Mouse (Mus musculus): ENCODE data around the gene Inha.

Gene Inha

GRCm38 (mm10) chr1:75490785-75491551, 15.9 kb upstream of the Inha start:
- no peak for DNase-seq (ENCODE audit: low spot score in 2 of 2)

DNA sequence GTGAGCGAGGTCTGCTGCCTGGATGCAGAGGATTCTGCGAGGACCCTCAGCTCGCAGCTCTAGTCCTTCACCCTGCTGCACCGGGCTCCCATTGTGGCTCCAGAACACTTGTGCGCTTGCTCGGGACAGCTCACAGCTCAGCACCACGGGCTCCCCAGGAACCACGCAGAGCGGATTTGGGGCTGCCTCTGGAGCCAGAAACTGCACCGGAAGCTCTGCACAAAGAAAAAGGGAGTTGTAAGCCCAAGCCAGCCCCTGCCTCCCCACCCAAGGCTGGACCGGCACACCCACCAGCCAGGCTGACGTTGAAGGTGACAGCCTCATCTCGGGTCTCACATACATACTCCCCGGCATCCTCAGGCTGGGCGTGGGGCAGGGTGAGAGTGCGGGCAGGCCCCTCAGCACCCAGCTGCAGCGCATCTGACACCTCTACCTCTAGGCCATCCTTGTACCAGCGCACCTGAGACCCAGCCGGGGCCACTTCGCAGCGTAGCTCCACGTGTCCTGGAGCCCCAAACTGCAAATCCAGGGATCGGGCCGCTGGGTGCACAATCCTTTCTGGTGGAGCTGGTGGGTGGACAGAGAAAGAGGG, 14.2 kb upstream of the Inha start:
- no peak for DNase-seq (ENCODE audit: low spot score in 2 of 2)

GRCm38 (mm10) chr1:75494878-75495548, 11.9 kb upstream of the Inha start:
- no peak for DNase-seq (ENCODE audit: low spot score in 2 of 2)

DNA sequence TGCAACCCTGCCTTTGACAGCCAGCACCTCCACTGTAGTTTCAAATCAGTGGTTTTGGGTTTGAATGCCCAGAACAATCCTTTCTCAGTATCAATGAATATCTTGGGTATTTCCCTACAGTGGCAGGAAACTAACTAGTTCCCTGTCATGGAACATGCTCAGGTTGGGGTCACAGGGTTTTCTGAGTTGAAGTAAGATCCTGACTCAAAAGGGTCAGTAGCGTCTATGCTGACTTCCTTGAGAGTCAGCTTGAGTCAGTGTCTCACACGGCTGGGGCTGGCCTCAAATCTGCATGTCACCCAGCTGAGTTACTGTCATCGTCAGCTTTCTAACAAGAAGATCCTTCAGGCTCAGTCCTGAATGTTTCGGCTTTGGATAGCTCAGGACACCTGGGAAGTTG, 8.0 kb upstream of the Inha start:
- DNase-seq (ENCODE audit: low spot score in 2 of 2) = no peak

DNA sequence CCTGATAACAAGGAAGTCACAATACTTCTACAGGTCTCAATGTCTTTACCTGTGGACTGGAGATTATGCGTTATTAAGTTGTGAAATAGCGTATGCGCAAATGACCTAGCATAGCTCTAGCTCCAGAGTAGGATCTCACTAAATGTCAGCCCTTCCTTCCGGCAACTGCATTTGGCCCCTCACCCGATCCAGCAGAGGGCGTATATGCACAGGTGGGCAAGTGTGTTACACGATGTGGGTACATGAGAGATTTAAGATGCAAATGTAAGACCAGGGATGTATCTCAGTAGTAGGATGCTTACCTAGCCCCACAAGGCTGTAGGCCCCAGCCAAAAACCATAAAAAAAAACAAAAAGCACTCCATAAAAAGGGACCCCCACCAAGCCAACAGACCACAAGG, 7.4 kb upstream of the Inha start:
- no peak for DNase-seq (ENCODE audit: low spot score in 2 of 2)

GRCm38 (mm10) chr1:75501905-75502304, 5.0 kb upstream of the Inha start:
- no peak for DNase-seq (ENCODE audit: low spot score in 2 of 2)

GRCm38 (mm10) chr1:75502945-75503650, 3.8 kb upstream of the Inha start:
- no peak for DNase-seq (ENCODE audit: low spot score in 2 of 2)

DNA sequence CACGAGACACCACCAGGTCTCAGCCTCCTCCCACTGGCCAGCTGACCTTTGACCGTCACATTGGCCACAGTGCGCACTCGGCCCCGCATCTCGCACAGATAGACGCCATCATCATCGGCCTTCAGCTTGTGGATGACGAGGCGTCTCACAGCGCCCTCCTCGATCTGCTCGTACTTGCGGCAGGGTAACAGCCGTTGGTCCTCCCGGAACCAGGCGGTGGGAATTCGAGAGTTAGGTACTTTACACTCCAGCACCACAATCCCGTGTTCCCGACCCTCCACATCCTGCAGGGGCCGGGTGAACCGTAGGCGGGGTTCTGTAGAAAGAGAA, 3.3 kb upstream of the Inha start:
- DNase-seq (ENCODE audit: low spot score in 2 of 2) = no peak

- no peak for DNase-seq (ENCODE audit: low spot score in 2 of 2)
Observed at GRCm38 (mm10) chr1:75504256-75505045, 2.4 kb upstream of the Inha start.

- peak; percentile 63 to 75 for DNase-seq (ENCODE audit: low spot score in 2 of 2)
Observed at GRCm38 (mm10) chr1:75505159-75505955, 1.5 kb upstream of the Inha start.

- peak; percentile 71 to 74 for DNase-seq (ENCODE audit: low spot score in 2 of 2)
Observed at GRCm38 (mm10) chr1:75505956-75506831, 683 bp upstream of the Inha start, which contains the start of gene Obsl1. Gene Obsl1 (minus strand): TSS chr1:75506452.

DNA sequence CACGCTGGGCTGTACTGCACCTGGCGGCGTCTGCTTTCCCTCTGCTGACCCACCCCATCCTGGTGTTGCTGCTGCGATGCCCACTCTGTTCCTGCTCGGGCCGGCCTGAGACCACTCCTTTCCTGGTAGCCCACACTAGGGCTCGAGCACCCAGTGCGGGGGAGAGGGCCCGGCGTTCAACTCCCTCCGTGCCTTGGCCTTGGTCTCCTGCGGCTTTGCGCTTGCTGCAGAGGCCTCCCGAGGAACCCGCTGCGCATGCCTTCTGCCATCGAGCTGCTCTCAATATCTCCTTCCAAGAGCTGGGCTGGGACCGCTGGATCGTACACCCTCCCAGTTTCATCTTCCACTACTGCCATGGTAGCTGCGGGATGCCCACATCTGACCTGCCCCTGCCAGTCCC, 2.7 kb downstream of the Inha start:
- no peak for DNase-seq (ENCODE audit: low spot score in 2 of 2)

DNA sequence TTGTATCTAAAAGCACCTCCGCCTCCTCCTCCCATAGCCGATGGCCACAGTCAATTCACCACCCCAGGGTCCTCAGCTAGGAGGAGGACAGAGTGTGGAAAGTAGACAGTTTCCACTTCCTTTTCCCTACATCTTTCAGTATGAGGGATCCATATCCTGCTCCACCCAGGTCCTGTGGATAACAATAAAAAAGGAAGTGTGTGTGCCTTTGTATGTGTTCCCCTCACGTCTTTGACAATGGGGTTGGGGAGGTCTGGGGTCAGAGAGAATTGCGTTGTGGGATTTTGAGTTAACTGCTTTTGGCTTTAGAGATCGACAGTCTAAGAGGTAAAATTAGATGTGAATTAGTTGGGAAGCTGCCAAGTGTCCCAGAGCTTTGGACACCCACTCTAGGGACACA, 3.3 kb downstream of the Inha start:
- no peak for DNase-seq (ENCODE audit: low spot score in 2 of 2)

- DNase-seq (ENCODE audit: low spot score in 2 of 2) = no peak
Observed at GRCm38 (mm10) chr1:75511437-75512210, 4.7 kb downstream of the Inha start.

DNA sequence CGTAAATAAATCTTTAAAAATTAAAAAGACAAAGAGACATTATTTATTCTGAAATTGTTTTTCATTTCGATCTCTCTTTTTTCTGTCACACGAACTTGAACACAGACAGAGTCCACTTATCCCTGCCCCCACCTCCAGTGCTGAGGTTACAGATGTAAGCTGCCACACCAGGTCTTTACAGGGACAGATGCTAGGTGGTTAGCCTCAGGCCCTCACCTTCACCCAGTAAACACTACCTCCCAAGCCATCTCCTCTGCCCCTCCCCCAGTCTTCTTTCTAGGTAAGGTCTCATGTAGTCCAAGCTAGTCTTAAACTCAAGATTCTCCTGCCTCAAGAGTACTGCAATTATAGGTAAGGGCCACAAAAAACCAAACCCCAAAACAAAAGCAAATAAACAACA, 5.7 kb downstream of the Inha start:
- DNase-seq (ENCODE audit: low spot score in 2 of 2) = no peak

- DNase-seq (ENCODE audit: low spot score in 2 of 2) = no peak
Observed at GRCm38 (mm10) chr1:75516703-75517380, 10.0 kb downstream of the Inha start.

DNA sequence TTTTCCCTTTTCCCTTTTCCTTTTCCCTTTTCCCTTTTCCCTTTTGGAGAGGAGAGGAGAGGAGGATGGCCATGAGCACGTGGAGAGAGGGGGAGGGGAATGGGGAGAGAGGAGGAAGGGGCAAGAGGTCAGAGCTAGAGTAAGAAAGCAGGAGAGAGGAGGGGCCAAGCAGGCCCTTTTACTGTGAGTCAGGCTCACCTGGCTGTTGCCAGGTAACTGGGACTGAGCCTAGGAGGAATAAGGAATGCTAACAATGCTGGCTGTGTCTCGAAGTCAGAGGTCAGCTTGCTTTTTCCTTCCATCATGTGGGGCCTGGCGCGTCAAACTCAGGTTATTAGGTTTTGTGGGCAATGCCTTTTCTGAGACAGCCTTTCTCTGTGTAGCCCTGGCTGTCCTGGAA, 11.1 kb downstream of the Inha start:
- DNase-seq (ENCODE audit: low spot score in 2 of 2) = no peak

DNA sequence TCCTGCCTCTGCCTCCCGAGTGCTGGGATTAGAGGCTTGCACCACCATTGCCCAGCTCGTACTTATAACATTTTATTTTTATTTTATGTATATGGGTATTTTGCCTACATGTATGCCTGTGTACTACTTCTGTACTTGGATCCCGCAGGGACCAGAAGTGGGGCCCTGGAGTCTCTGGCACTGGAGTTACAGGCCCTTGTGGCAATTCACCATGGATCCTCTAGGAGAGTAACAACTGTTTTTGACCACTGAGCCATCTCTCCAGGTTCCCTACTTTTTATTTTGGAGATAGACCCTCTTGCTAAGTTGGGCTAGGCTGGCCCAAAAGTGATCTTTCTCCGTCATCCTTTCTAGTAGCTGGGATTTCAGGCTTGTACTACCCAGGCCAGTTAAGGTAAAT, 11.6 kb downstream of the Inha start:
- DNase-seq (ENCODE audit: low spot score in 2 of 2) = no peak

DNA sequence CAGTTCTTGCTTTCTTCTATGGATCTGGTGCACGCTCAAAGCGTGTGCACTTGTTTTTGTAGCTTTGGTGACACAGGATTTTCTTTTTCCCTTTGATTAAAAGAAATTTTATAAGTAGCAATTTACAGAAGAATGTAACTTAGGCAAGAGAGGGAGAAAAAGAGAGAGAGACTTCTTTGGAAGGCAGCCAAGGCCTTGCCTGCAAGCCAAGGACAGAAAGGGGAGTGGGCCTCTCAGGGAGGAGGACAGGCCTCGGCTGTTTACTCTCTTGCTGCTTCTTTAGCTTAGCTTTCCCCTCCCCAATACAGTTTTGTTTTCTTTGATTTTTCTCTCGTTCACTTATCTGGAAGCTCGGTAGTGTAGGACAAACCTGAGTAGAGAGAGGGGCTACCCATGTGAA, 12.7 kb downstream of the Inha start:
- DNase-seq (ENCODE audit: low spot score in 2 of 2) = no peak
